Comparison of ENCODE assay signal across 8 mouse cellular contexts in genomic region chr9:106886828-106887702, GRCm38 (mm10). TPM values are rescaled to one million over a fixed set of nuclear protein-coding genes. Genes with fewer than 3 reads are reported as not detected.
A peak's percentile ranks its signal among the peaks of the same experiment; 100 is the strongest.
DNase-seq lines count a peak whose midpoint lies in the region; ATAC-seq lines count a peak whose summit lies in the region.

Rbm15b (minus strand) TSS chr9:106887428.

- H3K27me3 ChIP-seq in hindbrain, embryonic 14.5 days (ENCODE audit: control insufficient read depth, insufficient read depth, low read length): no peaks in the 10 kb centered on the region

- peak within 1 kb of the TSS; percentile 94 for H3K4me3 ChIP-seq in hindbrain, embryonic 14.5 days (replicated peaks; ENCODE audit: low read length)

- H3K4me2 ChIP-seq in hindbrain, embryonic 14.5 days (replicated peaks): peak within 1 kb of the TSS; percentile 99

- WGBS in hindbrain, embryonic 14.5 days: 3% methylated on average over 80 of the region's 101 CpGs

- H3K27ac ChIP-seq in hindbrain, embryonic 14.5 days: peak within 1 kb of the TSS; percentile 96

- H3K9ac ChIP-seq in hindbrain, embryonic 14.5 days: peak within 1 kb of the TSS; percentile 98

- peak; percentile 98 for DNase-seq in R1 (ENCODE audit: low read depth, low spot score)
- peak; percentile 98 to 99 for DNase-seq in cerebellum, postnatal 25 days
- DNase-seq in frontal cortex, postnatal 25 days (ENCODE audit: low spot score in 2 of 2): peak; percentile 96 to 98
- DNase-seq in hindbrain, embryonic 14.5 days (ENCODE audit: low spot score): peak; percentile 99
- DNase-seq in layer of hippocampus, postnatal 36 days: peak; percentile 96 to 97
- peak; percentile 99 for DNase-seq in lung, postnatal 36 days
- DNase-seq in retina, postnatal 1 day: peak; percentile 99
- peak; percentile 93 to 96 for DNase-seq in urinary bladder, adult 18-20 months (ENCODE audit: low spot score in 2 of 2)

- peaks cover 61% of the 10 kb centered on the region for H3K36me3 ChIP-seq in hindbrain, embryonic 14.5 days (replicated peaks; ENCODE audit: control insufficient read depth, insufficient read depth)

- no peaks in the 10 kb centered on the region for H3K9me3 ChIP-seq in hindbrain, embryonic 14.5 days (ENCODE audit: control insufficient read depth, low read length)

- peak; percentile 81 for ATAC-seq in hindbrain, embryonic 14.5 days (ENCODE audit: low FRiP score)

- peaks cover 53% of the 10 kb centered on the region for H3K4me1 ChIP-seq in hindbrain, embryonic 14.5 days (replicated peaks; ENCODE audit: control insufficient read depth, insufficient read depth, low read length)

RNA-seq across cellular contexts. Expression of gene Rbm15b, which starts in this region (rescaled TPM):
- polyA plus RNA-seq in hindbrain, embryonic 14.5 days (2014; fragmentation: Nextera tagmentation; extraction: Ambion mirVana): 27.4 and 27.5 TPM in 2 replicates
- 10 to 100 TPM; 48.6 to 57.0 TPM for total RNA-seq in layer of hippocampus, postnatal 36 days (2021)

Comparison
In these comparisons a context has a peak if more than half of its experiments do, and no peak if none do; other contexts are left out.
1. Peak in every context shown above with its lines: DNase-seq, ATAC-seq, H3K4me3 ChIP-seq and H3K27ac ChIP-seq.